In the genomic region with DNA sequence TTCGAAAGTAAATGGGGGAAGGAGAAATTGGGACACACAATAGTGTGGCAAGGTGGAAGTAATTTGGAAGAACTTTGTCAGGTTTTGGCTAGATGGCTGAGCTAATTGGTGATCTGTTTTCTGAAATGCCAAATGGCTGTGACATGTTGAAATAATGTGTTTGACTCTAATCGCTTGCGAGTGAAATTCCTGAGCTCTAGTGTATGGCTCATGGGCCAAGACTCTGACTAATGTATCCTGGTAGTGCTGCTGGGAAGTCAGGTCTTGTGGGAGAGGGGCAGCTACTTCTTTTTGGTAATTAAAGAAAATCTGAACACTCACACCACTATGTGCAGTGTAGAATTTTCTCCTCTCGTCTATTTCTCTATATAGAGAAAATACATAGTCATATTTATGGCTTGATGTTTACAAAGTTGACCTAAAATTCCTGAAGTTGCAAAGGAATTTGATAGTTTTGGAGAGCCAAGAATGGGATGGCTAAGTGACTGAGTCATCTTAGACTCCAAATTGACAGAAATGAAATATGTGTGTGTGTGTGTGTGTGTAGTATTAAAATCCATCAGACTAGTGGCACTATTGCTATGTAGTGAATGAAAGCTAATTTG, we compare ENCODE assay signal across 19 mouse cellular contexts. TPM values are rescaled to one million over a fixed set of nuclear protein-coding genes. Genes with fewer than 3 reads are reported as not detected.
"Had no signal": no experiment of that assay in that cellular context is flagged by ENCODE, and none has a peak within 500 bp of the region (broad histone marks: within the 10 kb centered on the region; RNA-seq: fewer than 3 reads in every experiment).

No protein-coding gene starts in this region.

- DNase-seq: kidney, adult 18-20 months; kidney, postnatal 25 days; lung, adult 2 months; lung, postnatal 36 days; right cerebral cortex, postnatal 14 days; thymus, postnatal 4 days had no signal

- H3K4me3 ChIP-seq: kidney, embryonic 15.5 days; left cerebral cortex, adult 2 months; limb, embryonic 10.5 days; liver, embryonic 15.5 days; midbrain, embryonic 13.5 days; myocyte; neural tube, embryonic 15.5 days had no signal

- H3K27ac ChIP-seq: kidney, embryonic 15.5 days; left cerebral cortex, adult 2 months; limb, embryonic 10.5 days; liver, embryonic 15.5 days; midbrain, embryonic 13.5 days; neural tube, embryonic 15.5 days had no signal

- H3K4me1 ChIP-seq: kidney, embryonic 15.5 days; limb, embryonic 10.5 days; liver, embryonic 15.5 days; midbrain, embryonic 13.5 days; neural tube, embryonic 15.5 days had no signal

- ATAC-seq: lung, postnatal 0 days; midbrain, embryonic 13.5 days had no signal

- H3K27me3 ChIP-seq: kidney, embryonic 15.5 days; liver, embryonic 15.5 days; midbrain, embryonic 13.5 days; neural tube, embryonic 15.5 days had no signal

- H3K4me2 ChIP-seq: kidney, embryonic 15.5 days; liver, embryonic 11.5 days; liver, embryonic 15.5 days; midbrain, embryonic 13.5 days; neural tube, embryonic 15.5 days had no signal

- H3K9me3 ChIP-seq: kidney, embryonic 15.5 days; limb, embryonic 10.5 days; liver, embryonic 15.5 days; midbrain, embryonic 13.5 days; neural tube, embryonic 15.5 days had no signal

- H3K9ac ChIP-seq: kidney, embryonic 15.5 days; liver, embryonic 15.5 days; midbrain, embryonic 13.5 days; neural tube, embryonic 15.5 days had no signal

- H3K36me3 ChIP-seq: kidney, embryonic 15.5 days; limb, embryonic 10.5 days; liver, embryonic 15.5 days; midbrain, embryonic 13.5 days; neural tube, embryonic 15.5 days had no signal

RNA-seq across cellular contexts. Expression of a gene that starts 55.1 kb away (rescaled TPM):
- polyA plus RNA-seq: kidney, embryonic 15.5 days; limb, embryonic 10.5 days; limb, embryonic 14.5 days; liver, embryonic 11.5 days; liver, embryonic 15.5 days; lung, adult 2 months; lung, postnatal 0 days; myocyte; neural tube, embryonic 11.5 days; spleen, adult 2 months; stomach, embryonic 16.5 days had no signal
